30 mouse cellular contexts compared by ENCODE assay signal in genomic region chr4:34449582-34449981, GRCm38 (mm10).
"Had no signal": no experiment of that assay in that cellular context is flagged by ENCODE, and none has a peak within 500 bp of the region (broad histone marks: within the 10 kb centered on the region; RNA-seq: fewer than 3 reads in every experiment).

No protein-coding gene starts in this region.

- H3K4me3 ChIP-seq: limb, embryonic 10.5 days; limb, embryonic 12.5 days; limb, embryonic 13.5 days; limb, embryonic 15.5 days; liver, embryonic 12.5 days; liver, embryonic 13.5 days; liver, embryonic 15.5 days; lung, embryonic 15.5 days; megakaryocyte, embryonic 14.5 days; midbrain, embryonic 10.5 days; midbrain, embryonic 12.5 days; midbrain, embryonic 13.5 days; midbrain, embryonic 15.5 days; myocyte; neural tube, embryonic 12.5 days had no signal

- H3K27ac ChIP-seq: limb, embryonic 10.5 days; limb, embryonic 12.5 days; limb, embryonic 13.5 days; limb, embryonic 15.5 days; liver, embryonic 12.5 days; liver, embryonic 13.5 days; liver, embryonic 14.5 days; liver, embryonic 15.5 days; lung, embryonic 15.5 days; macrophage; midbrain, embryonic 10.5 days; midbrain, embryonic 12.5 days; midbrain, embryonic 13.5 days; midbrain, embryonic 15.5 days; neural tube, embryonic 12.5 days had no signal

- H3K4me2 ChIP-seq: limb, embryonic 12.5 days; limb, embryonic 13.5 days; limb, embryonic 15.5 days; liver, embryonic 11.5 days; liver, embryonic 12.5 days; liver, embryonic 13.5 days; liver, embryonic 15.5 days; lung, embryonic 14.5 days; lung, embryonic 15.5 days; midbrain, embryonic 11.5 days; midbrain, embryonic 12.5 days; midbrain, embryonic 13.5 days; midbrain, embryonic 15.5 days; neural tube, embryonic 12.5 days had no signal

- H3K27me3 ChIP-seq: limb, embryonic 12.5 days; limb, embryonic 13.5 days; limb, embryonic 15.5 days; liver, embryonic 12.5 days; liver, embryonic 13.5 days; liver, embryonic 15.5 days; lung, embryonic 15.5 days; megakaryocyte, embryonic 14.5 days; midbrain, embryonic 12.5 days; midbrain, embryonic 13.5 days; midbrain, embryonic 15.5 days; neural tube, embryonic 12.5 days had no signal

- H3K9me3 ChIP-seq: limb, embryonic 10.5 days; limb, embryonic 12.5 days; limb, embryonic 13.5 days; limb, embryonic 15.5 days; liver, embryonic 12.5 days; liver, embryonic 13.5 days; liver, embryonic 15.5 days; lung, embryonic 15.5 days; megakaryocyte, embryonic 14.5 days; midbrain, embryonic 10.5 days; midbrain, embryonic 12.5 days; midbrain, embryonic 13.5 days; midbrain, embryonic 15.5 days; neural tube, embryonic 12.5 days had no signal

- H3K9ac ChIP-seq: limb, embryonic 12.5 days; limb, embryonic 13.5 days; limb, embryonic 15.5 days; liver, embryonic 12.5 days; liver, embryonic 13.5 days; liver, embryonic 14.5 days; liver, embryonic 15.5 days; liver, postnatal 0 days; lung, embryonic 14.5 days; lung, embryonic 15.5 days; midbrain, embryonic 12.5 days; midbrain, embryonic 13.5 days; midbrain, embryonic 15.5 days; neural tube, embryonic 12.5 days had no signal

- H3K4me1 ChIP-seq: limb, embryonic 10.5 days; limb, embryonic 12.5 days; limb, embryonic 13.5 days; limb, embryonic 15.5 days; liver, embryonic 12.5 days; liver, embryonic 13.5 days; liver, embryonic 15.5 days; lung, embryonic 15.5 days; midbrain, embryonic 10.5 days; midbrain, embryonic 12.5 days; midbrain, embryonic 13.5 days; midbrain, embryonic 15.5 days; neural tube, embryonic 12.5 days had no signal

- DNase-seq: left cerebral cortex, postnatal 4 days; liver; liver, embryonic 13.5 days; liver, postnatal 0 days; lung, adult 18-20 months; lung, adult 2 months; lung, embryonic 14.5 days; lung, postnatal 10 days; lung, postnatal 14 days; lung, postnatal 36 days; lung, postnatal 4 days; midbrain, embryonic 14.5 days had no signal

- H3K36me3 ChIP-seq: limb, embryonic 10.5 days; limb, embryonic 12.5 days; limb, embryonic 13.5 days; limb, embryonic 15.5 days; liver, embryonic 12.5 days; liver, embryonic 13.5 days; liver, embryonic 15.5 days; lung, embryonic 15.5 days; midbrain, embryonic 10.5 days; midbrain, embryonic 12.5 days; midbrain, embryonic 13.5 days; midbrain, embryonic 15.5 days; neural tube, embryonic 12.5 days had no signal
